Mouse (Mus musculus) olfactory bulb, adult 2 months (tissue): Measurements from ENCODE around the gene Cpe.

Experiments used
- CTCF ChIP-seq: fragments of 200-500 bp; IDR thresholded peaks from 2 replicates; pipeline ENCODE4 v1.5.1; 2012; ENCODE audit warnings: low read depth, mild to moderate bottlenecking, low read length, moderate library complexity; ENCODE audit not compliant: insufficient read depth
- POLR2A ChIP-seq: fragments of 200-500 bp; IDR thresholded peaks from 2 replicates; pipeline ENCODE4 v1.6.1; 2012; ENCODE audit warnings: mild to moderate bottlenecking, low read depth, low read length, moderate library complexity; ENCODE audit not compliant: insufficient read depth

GRCm38 (mm10) chr8:64703191-64703590 is 10.3 kb upstream of the Cpe start:
- TF ChIP-seq POLR2A (no peak), CTCF (no peak)
